Mouse (Mus musculus): ENCODE results near the gene Wdr3. TPM values are rescaled to one million over a fixed set of nuclear protein-coding genes. Genes with fewer than 3 reads are reported as not detected.

Wdr3 gene
- total RNA-seq (2023): 38.2 and 43.1 TPM in 2 replicates

DNA sequence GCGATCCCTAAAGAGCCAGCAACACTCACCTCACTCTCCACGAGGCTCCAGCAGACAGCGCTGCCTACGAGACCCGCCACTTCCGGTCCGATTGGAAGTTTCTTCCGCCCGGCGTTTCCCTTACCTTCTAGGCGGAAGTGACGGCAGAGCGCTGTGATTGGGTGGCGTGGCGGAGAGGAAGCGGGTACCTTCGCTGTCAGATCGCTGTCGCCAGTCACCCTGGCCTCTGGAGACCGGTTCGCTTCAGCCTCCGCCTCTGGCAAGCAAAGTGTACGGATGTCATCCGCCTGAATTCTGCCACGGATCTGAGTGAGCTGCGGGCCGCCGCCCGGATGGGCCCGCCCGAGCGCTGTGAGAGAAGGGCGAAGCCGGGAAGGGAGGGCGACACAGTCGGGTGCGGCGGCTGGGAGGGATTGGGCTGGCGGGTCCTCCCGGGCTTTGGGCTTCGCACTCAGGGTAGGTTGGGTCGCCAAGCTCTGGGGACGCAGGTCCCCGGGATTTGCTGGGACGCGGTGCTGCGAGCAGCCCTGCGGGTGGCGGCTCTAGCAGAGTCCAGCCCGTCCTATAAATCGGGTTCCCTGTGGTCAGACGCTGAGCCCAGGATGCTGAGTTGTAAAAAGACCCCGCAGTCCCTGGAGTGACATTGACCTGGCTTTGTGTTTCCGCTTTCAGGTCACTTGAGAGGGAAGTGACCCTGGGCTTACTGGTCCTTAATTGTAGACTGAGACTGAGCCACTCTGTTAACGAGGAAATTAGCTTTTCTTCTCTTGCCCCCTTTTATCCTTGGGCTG, at the start of gene Wdr3, which contains the start of gene Gdap2:
Gene Wdr3, minus strand, starts transcription at position 93 of the 791 bp plus-strand sequence.
Gene Gdap2, plus strand, starts transcription at position 67 of the 791 bp plus-strand sequence.

Other genes starting within 250 kb of the Wdr3 start
- gene Gdap2, start within 50 bp of the Wdr3 start, total RNA-seq (2023): 81.7 and 93.2 TPM in 2 replicates